Mouse (Mus musculus) liver, postnatal 0 days (tissue): ENCODE data around the gene Sox14.

ENCODE experiments used
- CTCF ChIP-seq: sonication (generic); IDR thresholded peaks from 2 replicates; pipeline ENCODE4 v1.5.1; 2016; ENCODE audit warnings: antibody characterized with exemption, low read depth
- EP300 ChIP-seq: IDR thresholded peaks from 2 replicates; pipeline ENCODE4 v1.6.1; 2016; ENCODE audit warnings: antibody characterized with exemption, low read depth, mild to moderate bottlenecking

DNA sequence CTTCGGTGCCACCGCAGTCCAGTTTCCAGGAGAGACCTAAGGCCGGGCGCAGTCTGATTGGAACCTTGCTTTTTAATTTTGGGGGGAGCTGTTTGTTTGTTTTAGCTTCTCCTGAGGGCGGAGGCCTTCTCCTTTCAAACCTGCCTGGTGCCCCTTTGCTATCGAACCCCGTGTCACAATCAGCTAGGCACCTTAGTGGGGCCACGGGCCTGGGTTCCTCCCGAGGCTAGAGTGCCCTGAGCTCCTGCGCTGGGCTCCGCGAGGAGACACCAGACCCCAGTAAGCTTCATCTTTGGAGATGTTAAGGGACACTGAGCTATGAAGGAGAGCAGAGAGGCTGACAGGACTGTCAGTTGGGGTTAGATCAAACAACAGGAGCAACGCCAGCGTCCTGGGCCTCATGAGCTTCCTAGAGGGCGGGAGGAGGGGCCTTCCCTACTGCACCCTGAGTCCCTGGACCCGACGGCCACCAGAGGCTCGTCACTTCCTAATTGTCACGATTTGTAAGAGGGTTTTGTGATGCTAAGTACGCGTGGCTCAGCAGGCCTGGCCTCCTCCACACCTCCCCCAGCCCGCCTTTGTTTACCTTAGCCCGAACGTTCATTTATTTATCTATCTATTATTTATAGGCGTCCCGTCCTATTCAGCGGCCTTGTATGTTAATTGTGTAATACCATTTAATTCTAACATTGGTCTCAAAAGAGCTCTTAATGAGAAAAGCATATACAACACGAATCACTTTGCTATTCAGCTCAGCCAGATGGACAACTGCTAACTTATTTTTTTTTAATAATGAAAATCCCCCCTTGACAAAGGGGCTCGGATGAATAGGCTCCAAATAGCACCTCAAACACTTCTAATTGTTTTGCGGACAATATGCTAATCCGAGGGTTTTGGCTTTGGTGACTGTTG lies 3.5 kb downstream of the Sox14 start:
- TF ChIP-seq CTCF (no peak), EP300 (no peak)
